Mouse (Mus musculus) brain, adult 2 months (tissue): ENCODE measurements at regions not wholly inside any gene's neighbourhood (a gene's known extent, or its start where the extent isn't known, plus 50 kb on each side); places are given as distances from the start of the nearest gene placed in this dataset.

Source experiments
- DNase-seq: peaks from one replicate; pipeline ENCODE4 v3.0.0; 2011; ENCODE audit warnings: low read depth, low spot score

DNA sequence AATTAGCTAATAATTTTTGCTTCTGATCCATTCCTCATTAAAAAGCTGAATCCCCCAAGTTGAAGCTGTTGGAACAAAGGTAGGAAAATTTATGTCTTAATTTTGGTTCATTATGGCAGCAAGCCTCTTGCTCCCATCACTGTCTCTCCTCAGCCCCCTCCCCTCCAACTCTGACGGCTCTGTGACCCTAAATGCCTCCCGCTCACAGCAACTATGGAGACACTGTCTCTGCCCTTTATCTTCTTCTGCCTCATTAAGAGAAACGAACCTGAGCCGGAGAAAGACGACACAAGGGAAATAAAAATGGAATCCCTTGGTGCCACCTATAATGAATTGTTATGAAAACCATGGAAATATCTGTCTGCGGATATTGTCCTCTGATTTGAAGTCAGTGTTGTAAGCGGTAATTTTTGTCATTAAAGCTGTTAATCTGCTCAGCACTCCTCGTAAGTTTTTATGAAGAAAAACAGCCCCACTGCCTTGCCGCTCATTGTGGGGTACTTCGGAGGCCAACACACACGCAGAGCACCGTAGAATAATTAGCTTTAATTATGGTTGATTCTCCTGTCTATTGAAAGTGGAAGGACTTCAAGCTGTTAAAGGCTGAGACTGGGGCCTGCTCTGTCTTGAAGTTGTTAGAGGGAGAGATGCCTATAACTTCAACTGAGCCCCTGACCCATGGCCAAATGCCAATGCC lies 208.1 kb upstream of the Clint1 start:
- DNase-seq: no peak

- no peak for DNase-seq
Measured at GRCm38 (mm10) chr11:45645815-45646214, 206.0 kb upstream of the Clint1 start.

GRCm38 (mm10) chr11:45647888-45648287 lies 204.0 kb upstream of the Clint1 start:
- DNase-seq: peak; percentile 17

GRCm38 (mm10) chr11:45656260-45656659 lies 195.6 kb upstream of the Clint1 start:
- no peak for DNase-seq

DNA sequence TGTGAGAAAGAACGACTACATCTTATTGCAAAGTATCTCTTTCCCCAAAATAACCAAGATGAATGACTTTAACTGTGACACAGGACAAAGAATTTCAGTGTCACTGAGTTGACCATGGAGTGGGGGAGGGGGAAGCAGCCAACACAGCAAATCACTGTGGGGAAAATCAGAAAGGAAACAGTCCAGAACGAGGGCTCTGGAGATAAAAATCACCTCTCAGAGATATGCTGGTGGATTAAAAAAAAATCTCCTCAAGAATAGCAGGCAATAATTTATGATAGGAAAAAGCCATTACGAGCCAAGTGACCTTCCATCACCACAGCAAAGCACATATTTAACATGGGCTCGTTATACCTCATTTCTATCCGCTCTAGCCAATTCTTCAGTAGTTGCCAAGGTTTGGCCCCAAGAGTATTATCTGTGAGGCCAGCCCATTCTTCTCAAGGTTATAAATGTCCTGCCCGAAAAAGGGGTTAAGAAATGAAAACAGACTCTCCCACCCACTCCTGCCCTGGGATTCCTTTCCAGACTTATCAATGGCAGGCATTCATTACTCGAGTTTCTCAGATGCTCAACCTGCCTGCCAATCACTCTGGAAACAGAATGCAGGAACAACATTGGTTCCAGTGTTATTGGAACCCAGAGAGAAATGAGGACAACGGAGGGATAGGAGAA lies 181.6 kb upstream of the Clint1 start:
- DNase-seq: no peak

GRCm38 (mm10) chr11:45678666-45679292 lies 173.1 kb upstream of the Clint1 start:
- peak; percentile 72 for DNase-seq

GRCm38 (mm10) chr11:45679293-45679673 lies 172.6 kb upstream of the Clint1 start:
- DNase-seq: no peak

DNA sequence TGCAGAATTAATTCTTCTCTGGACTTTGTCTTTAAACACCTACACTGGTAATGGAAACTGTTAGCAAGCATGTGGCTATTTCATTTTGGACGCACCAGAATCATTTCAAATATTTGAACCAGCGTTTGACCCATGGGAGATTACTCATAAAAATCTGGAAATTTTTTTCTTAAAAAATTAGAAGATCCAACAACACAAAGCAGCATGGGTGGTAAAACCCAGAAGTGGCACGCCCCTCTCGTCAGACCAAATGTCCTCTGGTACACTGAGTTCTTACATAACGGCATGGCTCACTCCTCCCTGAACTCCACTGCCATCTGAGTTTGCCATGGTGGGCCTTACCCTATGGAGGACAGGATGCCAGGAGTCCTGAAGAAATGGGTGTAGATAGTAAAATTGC lies 166.3 kb upstream of the Clint1 start:
- DNase-seq: no peak

DNA sequence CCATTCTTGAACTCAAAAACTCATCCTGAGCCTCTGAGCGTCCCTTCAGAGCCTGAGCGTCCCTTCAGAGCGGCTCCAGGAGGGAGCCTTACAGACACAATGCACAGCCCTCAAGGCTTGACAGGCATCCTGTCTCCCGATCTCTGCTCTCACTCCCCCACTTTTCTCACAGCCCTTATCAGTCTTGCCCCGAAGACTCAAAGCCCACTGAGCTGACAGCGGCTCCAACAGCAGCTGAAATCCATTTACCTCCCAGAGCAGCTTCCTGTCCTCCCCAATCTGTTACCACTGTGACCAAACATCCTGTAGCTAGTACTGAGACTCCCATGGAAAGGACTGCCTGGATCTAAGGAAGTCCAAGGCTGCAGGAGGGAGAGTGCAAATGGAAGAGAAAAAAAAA lies 158.6 kb upstream of the Clint1 start:
- DNase-seq: no peak

GRCm38 (mm10) chr11:45701506-45701905 lies 150.3 kb upstream of the Clint1 start:
- no peak for DNase-seq

- no peak for DNase-seq
Measured at GRCm38 (mm10) chr11:45702916-45703315, 148.9 kb upstream of the Clint1 start.

DNA sequence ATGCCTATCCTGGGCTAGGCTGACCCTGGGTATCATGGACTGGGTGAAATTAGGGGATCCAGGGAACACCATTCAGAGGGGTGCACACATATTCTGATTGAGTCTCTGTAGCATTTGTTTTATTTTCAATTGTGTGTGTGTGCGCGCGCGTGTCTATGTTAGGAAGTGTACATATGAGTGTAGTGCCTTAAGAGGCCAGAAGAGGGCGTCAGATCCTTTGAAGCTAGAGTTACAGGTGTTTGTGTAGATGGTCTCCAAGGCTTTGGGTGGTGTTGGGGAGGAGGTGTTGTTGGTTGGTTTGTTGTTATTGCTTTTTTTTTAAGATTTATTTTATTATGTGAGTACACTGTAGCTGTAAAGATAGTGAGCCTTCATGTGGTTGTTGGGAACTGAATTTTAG lies 147.4 kb upstream of the Clint1 start:
- DNase-seq: no peak

- DNase-seq: no peak
Measured at GRCm38 (mm10) chr11:45718630-45719029, 133.2 kb upstream of the Clint1 start.

DNA sequence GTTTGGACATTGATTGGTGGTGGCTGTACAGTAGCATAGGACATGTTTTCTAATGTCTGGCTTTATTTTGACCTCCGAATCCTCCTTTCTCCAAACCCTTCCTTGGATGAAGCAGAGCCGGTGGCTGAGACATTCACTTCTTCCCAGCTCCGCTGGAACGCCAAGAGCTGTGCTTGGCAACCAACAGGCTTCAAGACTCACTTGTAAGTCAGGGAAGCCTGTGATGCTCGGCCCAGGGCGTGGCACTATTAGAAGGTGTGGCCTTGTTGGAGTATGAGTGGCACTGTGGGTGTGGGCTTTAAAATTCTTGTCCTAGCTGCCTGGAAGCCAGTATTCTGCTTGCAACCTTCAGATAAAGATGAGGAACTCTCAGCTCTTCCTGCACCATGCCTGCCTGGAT lies 132.0 kb upstream of the Clint1 start:
- DNase-seq: no peak

- DNase-seq: peak; percentile 26
Measured at GRCm38 (mm10) chr11:45736561-45736960, 115.3 kb upstream of the Clint1 start.

- DNase-seq: no peak
Measured at GRCm38 (mm10) chr11:45738331-45738730, 113.5 kb upstream of the Clint1 start.

- DNase-seq: no peak
Measured at GRCm38 (mm10) chr11:45745941-45746340, 105.9 kb upstream of the Clint1 start.

DNA sequence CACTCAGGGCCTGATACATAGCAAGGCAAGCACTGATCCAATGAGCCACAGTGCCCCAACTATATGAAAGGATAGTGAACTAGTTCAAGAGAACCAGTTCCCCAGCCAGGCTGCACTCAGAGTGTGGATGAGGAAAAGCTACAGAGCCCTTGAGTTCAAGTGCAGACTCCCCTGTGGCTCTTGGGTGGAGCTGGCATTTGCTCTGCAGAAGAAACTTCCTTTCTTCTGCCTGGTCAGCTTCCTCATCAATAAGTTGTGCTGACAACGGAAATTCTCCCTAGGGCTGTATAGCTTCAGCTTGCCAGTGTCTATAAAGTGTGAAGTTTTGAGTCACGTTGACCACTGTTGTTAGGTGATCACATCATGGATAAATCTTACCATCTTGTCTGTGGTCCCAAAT lies 101.6 kb upstream of the Clint1 start:
- no peak for DNase-seq

- DNase-seq: peak; percentile 75
Measured at GRCm38 (mm10) chr11:45752237-45752636, 99.6 kb upstream of the Clint1 start.

GRCm38 (mm10) chr11:45752791-45753190 lies 99.1 kb upstream of the Clint1 start:
- DNase-seq: no peak

DNA sequence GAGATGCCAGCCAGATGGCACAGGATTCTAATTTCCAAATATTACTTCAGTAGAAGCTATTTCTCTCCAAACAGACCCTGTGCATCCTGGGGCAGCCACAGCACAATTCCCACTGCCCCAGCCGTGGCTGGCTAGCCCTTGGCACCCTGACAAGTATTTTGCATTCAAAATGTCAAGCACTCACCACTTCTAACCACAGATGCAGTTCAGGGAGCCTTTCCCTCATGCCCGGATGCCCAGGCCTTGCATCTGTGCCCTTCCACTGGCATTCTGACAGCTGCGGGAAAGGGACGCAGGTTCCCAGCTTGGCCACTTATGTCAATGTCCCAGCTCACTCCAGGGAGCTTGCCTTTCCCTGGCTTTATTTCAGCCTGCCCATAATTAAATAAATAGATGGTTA lies 84.8 kb upstream of the Clint1 start:
- peak; percentile 16 for DNase-seq

- no peak for DNase-seq
Measured at GRCm38 (mm10) chr11:45782435-45782834, 69.4 kb upstream of the Clint1 start.

DNA sequence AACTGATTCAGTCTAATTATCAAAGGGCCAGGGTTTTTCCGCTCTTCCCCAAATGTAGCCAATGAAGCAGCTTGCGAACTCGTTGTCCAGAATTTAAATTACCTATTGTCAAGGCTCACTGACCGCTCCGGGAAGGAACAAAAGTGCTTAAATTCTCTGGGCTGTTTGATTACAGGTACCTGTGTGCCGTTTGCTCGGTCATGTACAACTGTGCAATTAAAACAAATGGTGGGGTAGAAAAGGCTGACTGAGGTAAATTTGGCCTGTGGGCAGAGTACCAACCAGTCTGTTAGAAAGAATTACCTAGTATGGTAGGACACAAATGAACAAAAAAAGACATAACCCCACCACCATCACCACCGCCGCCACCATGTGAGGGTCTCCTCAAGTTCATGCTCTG lies 66.0 kb upstream of the Clint1 start:
- no peak for DNase-seq
